Mouse (Mus musculus): ENCODE data around the gene Ints3. TPM values are rescaled to one million over a fixed set of nuclear protein-coding genes. Genes with fewer than 3 reads are reported as not detected.
"Not testable (repeated sequence)": the region's sequence is repeated elsewhere in the genome, so short reads cannot be mapped to it uniquely, and the experiment has no call there.

Gene Ints3
- total RNA-seq, 2 experiments from 2014 or later, result 24.1 to 28.6 TPM

- DNase-seq, result no peak
These were observed 85.6 kb downstream of the Ints3 start for GRCm38 (mm10) chr3:90347847-90348246.

GRCm38 (mm10) chr3:90342853-90343252, 90.6 kb downstream of the Ints3 start:
- not testable (repeated sequence) for DNase-seq

Other genes starting within 250 kb of the Ints3 start
- gene Rps27, start 220.0 kb downstream of the Ints3 start, total RNA-seq (2021), result 1,000 to 10,000 TPM; 1,313 to 1,450 TPM
- gene Rab13, start 219.9 kb downstream of the Ints3 start, total RNA-seq (2021), result 10 to 100 TPM; 14.8 to 19.0 TPM
- gene Jtb, start 202.0 kb downstream of the Ints3 start, total RNA-seq (2021), result 10 to 100 TPM; 40.9 to 47.4 TPM
- under 1 TPM; 0.18 to 0.19 TPM for gene Creb3l4, start 190.1 kb downstream of the Ints3 start, total RNA-seq (2021)
- gene Slc39a1, start 185.4 kb downstream of the Ints3 start, total RNA-seq (2021), result 100 to 1,000 TPM; 101 to 106 TPM
- 10 to 100 TPM; 18.0 to 18.8 TPM for gene Crtc2, start 179.5 kb downstream of the Ints3 start, total RNA-seq (2021)
- 10 to 100 TPM; 22.2 to 22.3 TPM for gene Dennd4b, start 168.4 kb downstream of the Ints3 start, total RNA-seq (2021)
- gene Gatad2b, start 140.4 kb downstream of the Ints3 start, total RNA-seq (2021), result 10 to 100 TPM; 59.5 to 62.0 TPM
- gene Slc27a3, start 43.7 kb downstream of the Ints3 start, total RNA-seq (2021), result 1 to 10 TPM; 3.4 to 3.9 TPM
- gene Npr1, start 32.2 kb upstream of the Ints3 start, total RNA-seq (2021), result 10 to 100 TPM; 30.4 to 33.0 TPM
- 10 to 100 TPM; 69.0 to 74.2 TPM for gene Ilf2, start 42.5 kb upstream of the Ints3 start, total RNA-seq (2021)
- gene Snapin, start 57.4 kb upstream of the Ints3 start, total RNA-seq (2021), result 10 to 100 TPM; 50.0 to 58.0 TPM
- gene Chtop, start 75.9 kb upstream of the Ints3 start, total RNA-seq (2021), result 100 to 1,000 TPM; 140 to 143 TPM
- gene S100a1, start 80.8 kb upstream of the Ints3 start, total RNA-seq (2021), result 100 to 1,000 TPM; 282 to 313 TPM
- 10 to 100 TPM; 34.2 to 37.9 TPM for gene S100a13, start 80.8 kb upstream of the Ints3 start, total RNA-seq (2021)
- under 1 TPM in 1 of 2 experiments, not detected in 1; 0.74 TPM for gene S100a14, start 93.2 kb upstream of the Ints3 start, total RNA-seq (2021)
- 100 to 1,000 TPM; 101 to 106 TPM for gene S100a16, start 103.6 kb upstream of the Ints3 start, total RNA-seq (2021)
- not detected for gene S100a3, start 127.0 kb upstream of the Ints3 start, total RNA-seq (2021)
- gene S100a2, start 156.6 kb upstream of the Ints3 start, total RNA-seq (2021), result not detected
- not detected for gene Gm42674, start 168.3 kb upstream of the Ints3 start, total RNA-seq (2021)
- 1 to 10 TPM; 7.6 to 9.5 TPM for gene S100a4, start 170.1 kb upstream of the Ints3 start, total RNA-seq (2021)
- gene S100a5, start 174.9 kb upstream of the Ints3 start, total RNA-seq (2021), result not detected
- 10 to 100 TPM; 72.1 to 75.9 TPM for gene S100a6, start 179.3 kb upstream of the Ints3 start, total RNA-seq (2021)
- gene S100a7a, start 220.4 kb upstream of the Ints3 start, total RNA-seq (2021), result not detected
- gene S100a8, start 235.4 kb upstream of the Ints3 start, total RNA-seq (2021), result 10 to 100 TPM in 1 of 2 experiments, 1 to 10 TPM in 1; 6.8 to 10.4 TPM

Data from heart, postnatal 4 days (tissue).